Mouse (Mus musculus) retina, postnatal 1 day (tissue): ENCODE data around the gene Crk.

Source experiments
- DNase-seq: peaks from one replicate; pipeline ENCODE4 v3.0.0-alpha.2; 2012

The Crk gene

DNA sequence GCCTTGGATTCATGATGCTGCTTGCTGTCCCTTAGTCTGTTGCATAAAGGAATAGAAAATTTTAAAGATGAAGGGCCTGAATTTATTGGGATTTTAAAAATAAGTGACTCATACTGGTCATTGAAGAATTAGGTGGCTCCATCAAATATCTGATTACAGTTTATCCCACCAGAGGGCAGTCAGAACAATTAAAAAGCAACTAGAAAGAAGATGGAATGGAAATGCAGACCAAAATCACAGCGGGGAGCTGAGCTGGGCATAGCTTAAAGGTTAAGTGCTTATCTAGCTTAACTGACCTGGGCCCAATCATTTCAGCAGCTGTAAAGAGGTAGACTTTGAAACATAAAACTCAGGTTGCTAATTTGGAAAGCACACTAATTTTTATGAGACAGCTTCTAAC lies 71.5 kb downstream of the Crk start:
- no peak for DNase-seq

DNA sequence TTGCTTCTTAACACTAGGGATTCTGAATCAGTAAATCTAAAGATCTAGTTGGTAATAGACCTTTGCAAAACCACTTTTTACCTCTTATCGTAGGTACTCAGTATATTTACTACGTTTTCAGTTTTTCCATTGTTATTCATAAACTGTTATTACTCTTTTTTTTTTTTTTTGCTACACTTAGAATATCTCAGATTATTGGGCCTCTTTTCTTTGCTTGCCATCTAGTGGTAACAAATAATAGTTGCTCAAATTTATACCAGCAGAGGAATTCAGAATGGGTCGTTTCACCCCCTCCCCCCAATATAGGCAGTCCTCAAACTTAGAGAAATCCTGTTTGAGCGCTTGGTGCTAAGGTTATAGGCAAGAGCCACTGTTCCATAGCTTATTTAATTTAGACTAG lies 72.0 kb downstream of the Crk start:
- DNase-seq, result no peak
